Mouse (Mus musculus) embryonic facial prominence, embryonic 14.5 days (tissue): Measurements from ENCODE around the gene Cpt1a. TPM values are rescaled to one million over a fixed set of nuclear protein-coding genes. Genes with fewer than 3 reads are reported as not detected.

ENCODE experiments used
- ATAC-seq: fragments of 200-750 bp; cut with Nextera tagmentation; 2 replicates; pipeline ENCODE4 v1.8.0; 2017; ENCODE audit warnings: low read depth, moderate number of reproducible peaks, moderate TSS enrichment
- DNase-seq: peaks from one replicate; pipeline ENCODE4 v3.0.0-alpha.2; 2015; ENCODE audit warnings: low spot score
- H3K27ac ChIP-seq: fragments of 300-500 bp; sonication (generic); replicated peaks from 2 replicates; pipeline ENCODE4 v1.5.1; 2014; ENCODE audit warnings: low read depth, mild to moderate bottlenecking, low read length, moderate library complexity
- H3K27me3 ChIP-seq: fragments of 300-500 bp; sonication (generic); replicated peaks from 2 replicates; pipeline ENCODE4 v1.6.1; 2014; ENCODE audit warnings: low read length; ENCODE audit not compliant: control insufficient read depth, insufficient read depth
- H3K36me3 ChIP-seq: fragments of 300-500 bp; sonication (generic); 2 replicates; pipeline ENCODE4 v1.6.1; 2014; ENCODE audit warnings: low read length, mixed read lengths; ENCODE audit not compliant: control insufficient read depth, insufficient read depth
- H3K4me1 ChIP-seq: fragments of 300-500 bp; sonication (generic); 2 replicates; pipeline ENCODE4 v1.6.1; 2014; ENCODE audit warnings: antibody characterized with exemption, low read length; ENCODE audit not compliant: control insufficient read depth, insufficient read depth
- H3K4me2 ChIP-seq: fragments of 300-500 bp; sonication (generic); 2 replicates; pipeline ENCODE4 v1.6.1; 2014; ENCODE audit warnings: low read depth, mild to moderate bottlenecking, low read length, moderate library complexity, mixed read lengths
- H3K4me3 ChIP-seq: fragments of 300-500 bp; sonication (generic); 2 replicates; pipeline ENCODE4 v1.5.1; 2014; ENCODE audit warnings: low read depth, mild to moderate bottlenecking, low read length
- H3K9ac ChIP-seq: fragments of 300-500 bp; sonication (generic); 2 replicates; pipeline ENCODE4 v1.6.1; 2014; ENCODE audit warnings: low read depth, mild to moderate bottlenecking, low read length, moderate library complexity, mixed read lengths
- H3K9me3 ChIP-seq: fragments of 300-500 bp; sonication (generic); 2 replicates; pipeline ENCODE4 v1.6.1; 2016; ENCODE audit warnings: low read length; ENCODE audit not compliant: control insufficient read depth
- WGBS: fragments of 180-500 bp; shearing (Covaris S2); extraction: QIAGEN DNeasy Blood & Tissue Kit; methylation state at CpG from one replicate; pipeline ENCODE4 v1.1.7; 2014; 5-methylcytosine and 5-hydroxymethylcytosine counted together
- polyA plus RNA-seq: library from polyadenylated mRNA; unstranded; fragments of >200 nt; fragmentation: Nextera tagmentation; extraction: Ambion mirVana; gene quantifications from 2 replicates; pipeline ENCODE4 v1.2.1, GENCODE M21; 2014

Gene Cpt1a
- polyA plus RNA-seq, 1 experiment from 2014 or later: 16.5 TPM

DNA sequence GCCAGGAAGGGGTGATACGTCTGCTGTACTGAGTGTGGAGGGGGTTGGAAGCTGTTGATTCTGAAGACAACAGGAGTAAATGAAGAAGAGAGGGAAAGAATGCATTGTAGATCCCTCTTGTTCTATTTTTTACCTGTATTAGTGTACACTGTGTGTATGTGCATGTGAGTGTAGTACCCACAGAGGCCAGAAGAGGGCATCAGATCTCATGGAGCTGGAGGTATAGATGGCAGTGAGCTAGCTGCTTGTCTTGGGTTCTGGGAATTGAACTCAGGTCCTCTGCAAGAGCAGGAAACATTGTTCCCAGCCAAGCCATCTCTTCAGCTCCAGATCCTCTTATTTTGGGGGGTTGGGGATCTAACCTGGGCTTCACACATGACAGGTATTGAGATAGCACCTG, 25.6 kb downstream of the Cpt1a start:
- Histone ChIP-seq H3K4me2 (no peak overlapping the region), H3K9ac (no peak overlapping the region), H3K27ac (no peak overlapping the region), H3K36me3 (peaks cover 4% of the 10 kb centered on the region; the same call in 1 of the 2 replicates), H3K27me3 (no peaks in the 10 kb centered on the region), H3K9me3 (0 out of 2 replicates have a peak, but pooled peaks cover 6% of the 10 kb centered on the region), H3K4me1 (no peaks in the 10 kb centered on the region), H3K4me3 (no peak overlapping the region)
- ATAC-seq: no peak
- no peak for DNase-seq
- WGBS: 100% methylated on average over 1 of the region's 1 CpGs

DNA sequence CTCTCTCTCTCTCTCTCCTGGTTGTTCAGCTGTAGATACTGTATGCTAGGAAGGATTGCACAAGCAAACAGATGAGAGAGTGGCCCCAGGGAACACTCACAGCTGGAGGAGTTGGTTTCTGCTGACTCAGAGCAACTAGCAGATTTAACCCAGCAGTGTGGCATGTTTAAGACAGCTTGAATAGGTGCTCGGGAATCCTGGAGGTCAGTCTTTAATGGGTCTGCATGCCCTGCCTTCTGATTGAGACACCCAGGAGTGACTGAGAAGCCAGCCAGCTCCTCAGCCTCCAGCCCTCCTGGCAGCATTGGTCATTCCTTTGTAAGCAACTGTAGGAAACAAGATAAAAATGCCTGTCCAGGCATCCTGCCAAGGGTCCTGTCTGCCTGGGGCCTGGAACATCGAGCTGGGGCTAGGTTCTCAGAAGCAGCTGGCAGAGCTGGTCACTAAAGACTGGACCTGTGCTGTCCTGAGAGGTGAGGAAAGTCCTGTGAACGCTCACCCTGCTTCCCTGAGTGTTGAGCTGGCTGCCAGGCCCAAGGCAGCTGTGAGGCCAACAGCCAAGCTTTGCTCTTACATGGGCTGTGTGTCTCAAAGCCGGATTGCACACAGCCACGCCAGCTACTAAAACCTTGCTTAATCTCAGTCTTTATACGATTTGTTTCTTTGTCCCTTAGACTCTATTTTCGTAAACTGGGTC, 31.4 kb downstream of the Cpt1a start:
- Histone ChIP-seq H3K9me3 (no peaks in the 10 kb centered on the region), H3K4me2 (no peak overlapping the region), H3K27me3 (no peaks in the 10 kb centered on the region), H3K9ac (no peak overlapping the region), H3K4me3 (no peak overlapping the region), H3K4me1 (no peaks in the 10 kb centered on the region), H3K36me3 (peaks cover 12% of the 10 kb centered on the region; the same call in 1 of the 2 replicates), H3K27ac (peak overlapping the region; percentile 15; the same call in 1 of the 2 replicates)
- peak; percentile 39 for DNase-seq
- no peak; the same call in 1 of the 2 replicates for ATAC-seq
- 52% methylated on average over 7 of the region's 7 CpGs for WGBS

DNA sequence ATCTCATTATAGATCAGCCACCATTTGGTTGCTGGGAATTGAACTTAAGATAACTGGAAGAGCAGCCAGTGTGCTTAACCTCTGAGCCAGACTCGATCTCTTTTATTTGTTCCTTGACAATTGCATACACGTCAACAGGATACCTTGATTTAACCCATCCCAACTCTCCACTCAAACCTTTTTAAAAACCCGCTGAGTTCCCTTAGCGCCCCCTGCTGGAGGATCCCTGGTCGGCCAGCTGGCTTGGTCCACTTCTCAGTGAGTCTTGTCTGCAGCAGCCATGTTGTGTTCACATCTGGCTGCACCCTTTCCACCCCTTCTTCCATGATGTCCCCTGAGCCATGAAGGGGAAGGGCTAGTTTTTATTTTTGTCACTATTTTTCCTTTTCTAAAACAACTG, 33.0 kb downstream of the Cpt1a start:
- 60% methylated on average over 5 of the region's 5 CpGs for WGBS
- H3K36me3 ChIP-seq: peaks cover 11% of the 10 kb centered on the region; the same call in 1 of the 2 replicates
- H3K27me3 ChIP-seq: no peaks in the 10 kb centered on the region
- H3K9ac ChIP-seq: no peak overlapping the region
- H3K27ac ChIP-seq: no peak overlapping the region
- no peaks in the 10 kb centered on the region for H3K4me1 ChIP-seq
- DNase-seq (no peak), ATAC-seq (no peak)
- H3K4me3 ChIP-seq: no peak overlapping the region
- no peaks in the 10 kb centered on the region for H3K9me3 ChIP-seq
- no peak overlapping the region for H3K4me2 ChIP-seq

DNA sequence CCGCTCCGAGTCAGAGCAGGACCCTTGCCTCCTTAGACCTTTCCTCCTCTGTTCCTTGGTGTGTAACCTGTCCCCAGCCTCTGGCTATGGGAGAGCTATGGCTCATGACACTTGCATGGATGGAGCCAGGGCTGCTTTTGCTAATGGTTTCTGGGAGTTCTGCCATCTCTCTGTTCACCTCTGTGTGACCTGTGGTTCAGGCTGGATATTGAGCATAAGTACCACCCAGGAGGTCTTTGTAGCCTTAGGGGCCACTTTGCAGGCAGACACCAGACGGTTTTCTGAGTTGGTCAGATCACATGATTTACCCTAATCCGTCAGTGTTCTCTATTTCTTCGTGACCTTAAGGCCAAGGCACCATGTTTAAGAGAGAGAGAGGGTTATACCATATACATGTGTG, 34.4 kb downstream of the Cpt1a start:
- H3K4me1 ChIP-seq: no peaks in the 10 kb centered on the region
- no peak overlapping the region for H3K27ac ChIP-seq
- H3K27me3 ChIP-seq: no peaks in the 10 kb centered on the region
- H3K36me3 ChIP-seq: peaks cover 11% of the 10 kb centered on the region; the same call in 1 of the 2 replicates
- 61% methylated on average over 5 of the region's 5 CpGs for WGBS
- ATAC-seq: no peak
- no peak overlapping the region for H3K9ac ChIP-seq
- H3K9me3 ChIP-seq: no peaks in the 10 kb centered on the region
- DNase-seq: no peak
- no peak overlapping the region for H3K4me3 ChIP-seq
- no peak overlapping the region for H3K4me2 ChIP-seq

DNA sequence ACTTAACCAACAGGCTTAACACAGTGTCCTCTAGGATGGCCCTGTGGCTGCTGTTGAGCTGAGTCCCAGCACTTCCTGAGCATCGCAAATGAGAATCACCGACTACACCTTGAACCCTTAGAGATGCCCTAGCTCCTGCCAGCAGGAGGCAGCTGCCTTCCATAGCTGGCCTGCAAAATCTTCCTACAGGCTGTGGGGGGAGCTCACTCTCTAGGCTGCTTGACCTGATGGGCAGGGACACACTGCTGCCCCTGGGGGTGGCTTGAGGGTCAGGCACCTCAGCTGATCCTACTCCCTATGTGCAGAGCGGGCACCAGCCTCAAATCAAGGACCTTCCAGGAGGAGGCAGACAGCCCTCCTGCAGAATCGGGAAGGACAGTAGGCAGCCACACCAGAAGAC, 35.5 kb downstream of the Cpt1a start:
- no peaks in the 10 kb centered on the region for H3K9me3 ChIP-seq
- no peak for ATAC-seq
- DNase-seq: no peak
- peaks cover 11% of the 10 kb centered on the region; the same call in 1 of the 2 replicates for H3K36me3 ChIP-seq
- no peak overlapping the region for H3K4me2 ChIP-seq
- H3K27me3 ChIP-seq: no peaks in the 10 kb centered on the region
- no peak overlapping the region for H3K9ac ChIP-seq
- WGBS: 62% methylated on average over 3 of the region's 4 CpGs
- H3K4me1 ChIP-seq: no peaks in the 10 kb centered on the region
- H3K4me3 ChIP-seq: no peak overlapping the region
- H3K27ac ChIP-seq: no peak overlapping the region

DNA sequence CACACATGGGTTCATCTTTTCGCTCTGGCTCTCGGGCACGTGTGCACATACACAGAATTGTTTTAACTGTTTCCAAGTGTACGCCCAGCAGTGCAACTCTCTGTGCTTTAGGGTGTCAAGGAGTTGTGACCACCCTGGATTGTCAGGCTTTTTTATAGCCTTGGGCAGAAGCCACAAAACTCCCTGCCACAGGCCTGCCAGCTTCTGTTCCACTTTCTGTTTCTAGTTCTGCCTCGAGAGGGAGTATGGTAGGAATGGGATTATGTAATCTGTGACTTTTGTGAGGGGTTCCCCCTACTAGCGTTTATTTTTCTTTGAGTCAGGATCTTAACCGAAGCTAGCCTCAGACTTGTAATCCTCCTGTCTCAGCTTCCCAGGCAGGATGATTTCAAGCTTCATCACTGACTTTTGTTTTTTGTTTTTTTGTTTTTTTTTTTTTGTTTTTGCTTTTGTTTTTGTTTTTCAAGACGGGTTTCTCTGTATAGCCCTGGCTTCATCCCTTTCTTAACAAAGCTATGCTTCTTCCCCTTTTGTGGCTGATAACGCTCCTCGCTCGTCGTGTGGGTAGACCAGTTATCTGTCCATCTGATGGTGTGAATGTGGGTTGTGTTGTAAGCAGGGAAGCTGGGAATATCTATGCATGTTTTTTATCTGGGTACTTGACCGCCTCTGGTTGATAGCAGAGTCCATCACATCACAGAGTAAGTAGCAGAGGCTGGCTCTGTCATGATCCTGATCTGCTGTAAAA, 37.9 kb downstream of the Cpt1a start:
- Histone ChIP-seq H3K4me2 (no peak overlapping the region), H3K27ac (no peak overlapping the region), H3K9me3 (no peaks in the 10 kb centered on the region), H3K27me3 (no peaks in the 10 kb centered on the region), H3K4me3 (no peak overlapping the region), H3K36me3 (peaks cover 18% of the 10 kb centered on the region; the same call in 1 of the 2 replicates), H3K4me1 (no peaks in the 10 kb centered on the region), H3K9ac (no peak overlapping the region)
- 77% methylated on average over 13 of the region's 13 CpGs for WGBS
- DNase-seq (no peak), ATAC-seq (no peak)

DNA sequence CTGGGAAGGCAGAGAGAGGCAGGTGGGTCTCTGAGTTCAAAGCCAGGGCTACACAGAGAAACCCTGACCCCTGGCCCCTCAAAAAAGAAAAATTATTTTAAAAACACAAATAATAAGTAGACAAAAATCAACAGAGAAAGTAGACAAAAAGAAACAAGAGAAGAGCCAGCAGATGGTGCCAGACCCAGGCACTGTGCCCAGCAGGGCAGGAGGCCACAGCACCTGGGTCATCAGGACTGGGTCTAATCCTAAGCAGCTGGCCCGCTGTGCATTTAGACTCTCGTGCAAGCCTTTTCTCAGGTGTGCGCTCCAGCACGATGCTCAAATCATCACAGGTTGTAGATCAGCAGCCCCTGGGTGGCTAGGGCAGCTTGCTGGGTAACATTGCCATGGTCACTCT, 41.4 kb downstream of the Cpt1a start:
- Histone ChIP-seq H3K9me3 (no peaks in the 10 kb centered on the region), H3K27ac (no peak overlapping the region), H3K9ac (no peak overlapping the region), H3K4me2 (no peak overlapping the region), H3K27me3 (no peaks in the 10 kb centered on the region), H3K36me3 (0 out of 2 replicates have a peak, but pooled peaks cover 18% of the 10 kb centered on the region), H3K4me1 (no peaks in the 10 kb centered on the region), H3K4me3 (no peak overlapping the region)
- WGBS: 92% methylated on average over 4 of the region's 4 CpGs
- no peak for DNase-seq
- ATAC-seq: no peak

DNA sequence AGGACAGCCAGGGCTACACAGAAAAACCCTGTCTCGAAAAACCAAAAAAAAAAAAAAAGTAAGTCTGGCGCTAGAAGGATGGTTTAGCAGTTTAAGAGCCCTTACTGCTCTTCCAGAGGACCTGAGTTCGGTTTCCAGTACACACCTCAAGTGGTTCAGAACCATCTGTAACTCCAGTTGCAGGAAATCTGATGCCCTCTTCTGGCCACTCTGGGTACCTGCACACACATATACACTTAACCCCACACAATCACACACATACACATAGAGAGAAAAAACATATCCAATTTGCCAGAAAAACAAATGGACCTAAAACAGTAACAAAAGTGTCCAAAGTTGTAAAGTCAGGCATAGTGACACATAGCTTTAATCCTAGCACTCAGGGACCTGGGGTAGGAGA, 43.0 kb downstream of the Cpt1a start:
- Histone ChIP-seq H3K4me1 (no peaks in the 10 kb centered on the region), H3K27me3 (no peaks in the 10 kb centered on the region), H3K36me3 (peaks cover 15% of the 10 kb centered on the region; the same call in 1 of the 2 replicates), H3K9ac (no peak overlapping the region), H3K27ac (no peak overlapping the region), H3K4me3 (no peak overlapping the region), H3K4me2 (no peak overlapping the region), H3K9me3 (no peaks in the 10 kb centered on the region)
- ATAC-seq: no peak
- WGBS: 94% methylated on average over 3 of the region's 3 CpGs
- DNase-seq: no peak
